Mouse (Mus musculus): ENCODE results near the gene Pgbd5.

Pgbd5 gene

GRCm38 (mm10) chr8:124340360-124341068 lies 98.9 kb downstream of the Pgbd5 start:
- no peak for DNase-seq

- DNase-seq: no peak
Measured at GRCm38 (mm10) chr8:124339742-124340141, 99.7 kb downstream of the Pgbd5 start.

GRCm38 (mm10) chr8:124336302-124336701 lies 103.2 kb downstream of the Pgbd5 start:
- no peak for DNase-seq

- DNase-seq: no peak
Measured at GRCm38 (mm10) chr8:124331706-124332105, 107.8 kb downstream of the Pgbd5 start.

GRCm38 (mm10) chr8:124331094-124331493 lies 108.4 kb downstream of the Pgbd5 start:
- DNase-seq: no peak

DNA sequence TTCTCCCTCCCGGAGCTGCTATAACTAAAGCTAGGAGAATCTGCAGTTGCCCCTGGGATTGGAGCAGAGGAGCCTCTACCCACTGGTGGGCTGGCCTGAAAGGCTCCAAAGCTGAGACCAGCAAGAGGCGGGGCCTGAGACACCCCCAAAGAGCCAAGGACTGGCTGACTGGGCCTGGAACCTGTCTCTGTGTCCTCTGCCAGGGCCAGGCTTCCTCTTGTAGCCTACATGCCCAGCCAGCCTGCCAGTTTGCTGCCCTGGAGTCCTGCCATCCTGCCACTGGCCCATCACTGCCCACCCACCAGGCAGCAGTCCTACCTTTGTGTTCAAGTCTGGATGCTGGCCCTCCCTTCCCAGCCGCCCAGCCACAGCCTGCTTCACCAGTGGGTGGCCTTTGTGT lies 109.0 kb downstream of the Pgbd5 start:
- DNase-seq: no peak

DNA sequence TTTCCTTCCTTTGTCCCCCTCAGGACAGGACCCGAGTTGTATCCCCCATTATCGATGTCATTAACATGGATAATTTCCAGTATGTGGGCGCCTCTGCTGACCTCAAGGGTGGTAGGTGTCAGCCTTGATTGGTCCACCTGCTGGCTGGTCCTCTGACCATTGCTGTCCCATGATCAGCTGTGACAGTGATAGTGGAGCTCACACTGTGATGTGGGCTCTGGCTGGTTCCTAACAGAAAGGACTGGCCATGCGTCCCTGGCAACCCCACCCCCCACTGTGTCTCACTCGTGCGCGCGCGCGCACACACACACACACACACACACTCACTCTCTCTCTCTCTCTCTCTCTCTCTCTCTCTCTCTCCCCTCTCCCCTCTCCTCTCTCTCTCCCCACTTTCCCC lies 109.8 kb downstream of the Pgbd5 start:
- no peak for DNase-seq

- no peak for DNase-seq
Measured at GRCm38 (mm10) chr8:124328259-124328658, 111.2 kb downstream of the Pgbd5 start.

DNA sequence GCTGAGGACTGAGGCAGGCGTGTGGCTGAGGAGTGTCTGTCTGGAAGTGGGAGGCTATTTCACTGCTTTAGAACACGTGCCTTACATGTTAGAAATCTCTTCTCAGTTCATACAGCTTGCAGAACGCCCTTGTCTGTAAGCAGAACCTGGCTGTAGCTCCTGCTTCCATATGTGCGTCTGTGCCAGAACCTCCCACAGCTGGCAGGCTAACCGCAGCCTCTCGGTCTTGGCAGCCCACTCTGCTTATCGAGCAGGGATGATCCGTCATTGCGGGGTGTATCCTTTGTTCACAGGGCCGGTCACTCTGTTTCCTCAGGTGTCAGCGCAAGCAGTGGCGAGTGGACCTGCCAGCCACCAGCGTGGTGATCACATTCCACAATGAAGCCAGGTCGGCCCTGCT lies 116.1 kb downstream of the Pgbd5 start:
- DNase-seq: no peak

DNA sequence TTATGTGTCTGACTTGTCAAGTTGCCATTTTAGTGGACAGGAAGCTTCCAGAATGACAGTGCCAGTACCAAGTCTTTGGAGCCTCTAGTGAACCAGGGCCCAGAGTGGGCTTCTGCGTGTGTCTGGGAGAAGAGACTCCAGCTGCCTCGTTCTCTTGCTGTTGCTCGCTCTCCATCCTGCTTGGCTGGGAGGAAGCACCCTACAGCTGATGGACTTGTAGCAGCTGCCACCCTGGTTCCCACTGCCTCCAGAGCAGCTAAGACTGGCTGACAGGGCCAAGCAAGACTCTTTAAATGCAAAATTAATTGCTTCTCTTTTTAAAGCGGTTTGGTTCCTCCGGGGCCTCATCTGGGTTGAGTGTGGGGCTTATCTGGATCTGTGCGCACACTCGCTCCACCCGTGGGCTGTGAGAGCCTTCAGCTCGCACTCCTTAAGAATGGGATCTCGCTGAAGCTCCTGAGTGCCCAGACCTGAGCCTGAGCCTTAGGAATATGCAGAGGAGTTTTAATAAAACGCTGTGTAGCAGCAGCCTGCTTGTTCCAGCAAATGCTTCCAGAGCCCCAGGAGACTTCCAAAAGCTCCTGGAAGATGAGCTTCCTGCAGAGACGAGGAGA lies 118.1 kb downstream of the Pgbd5 start:
- no peak for DNase-seq

- no peak for DNase-seq
Measured at GRCm38 (mm10) chr8:124319316-124319652, 120.2 kb downstream of the Pgbd5 start.

All from lung, postnatal 14 days (tissue).